Comparison of ENCODE assay signal across 17 mouse cellular contexts in the genomic region with DNA sequence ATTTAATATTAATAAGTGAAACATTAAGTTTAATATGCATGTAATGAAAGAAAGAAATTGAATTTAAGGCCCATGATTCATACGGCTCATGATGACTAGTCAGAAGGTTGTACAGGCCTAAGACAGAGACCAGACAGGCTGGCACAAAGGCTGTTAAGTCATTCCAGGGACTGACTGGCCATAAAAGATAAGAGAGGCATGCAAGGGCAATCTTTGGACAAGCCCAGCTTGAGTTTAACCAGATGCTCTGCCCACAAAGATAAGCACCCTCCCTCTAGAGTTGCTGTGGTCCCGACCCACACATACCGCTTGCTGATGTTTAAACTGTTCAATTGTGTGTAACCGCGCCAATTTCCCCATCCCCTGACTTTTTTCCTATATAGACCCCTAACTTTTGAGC.
"Had no signal": no experiment of that assay in that cellular context is flagged by ENCODE, and none has a peak within 500 bp of the region (broad histone marks: within the 10 kb centered on the region; RNA-seq: fewer than 3 reads in every experiment).

No protein-coding gene starts in this region.

- H3K9ac ChIP-seq: kidney, embryonic 15.5 days; limb, embryonic 12.5 days; limb, embryonic 15.5 days; lung, embryonic 14.5 days had no signal

- H3K27ac ChIP-seq: kidney, embryonic 15.5 days; left cerebral cortex, adult 2 months; limb, embryonic 12.5 days; limb, embryonic 15.5 days; macrophage had no signal

- H3K9me3 ChIP-seq: limb, embryonic 12.5 days; limb, embryonic 15.5 days had no signal

- H3K36me3 ChIP-seq: limb, embryonic 15.5 days had no signal

- DNase-seq: kidney, adult 2 months; kidney, postnatal 10 days; kidney, postnatal 36 days; layer of hippocampus, postnatal 36 days; lung, embryonic 14.5 days; midbrain, embryonic 14.5 days; thymus, adult 2 months; thymus, postnatal 14 days had no signal

- H3K27me3 ChIP-seq: kidney, embryonic 15.5 days; limb, embryonic 12.5 days; limb, embryonic 15.5 days; megakaryocyte, embryonic 14.5 days had no signal

- H3K4me1 ChIP-seq: kidney, embryonic 15.5 days; limb, embryonic 12.5 days; limb, embryonic 15.5 days; megakaryocyte, embryonic 14.5 days had no signal

- H3K4me2 ChIP-seq: kidney, embryonic 15.5 days; limb, embryonic 12.5 days; limb, embryonic 15.5 days; lung, embryonic 14.5 days; midbrain, embryonic 11.5 days had no signal

- H3K4me3 ChIP-seq: kidney, embryonic 15.5 days; left cerebral cortex, adult 2 months; limb, embryonic 12.5 days; limb, embryonic 15.5 days; megakaryocyte, embryonic 14.5 days had no signal

- ATAC-seq: intestine, postnatal 0 days; lung, postnatal 0 days had no signal
